Mouse (Mus musculus): Measurements from ENCODE around the gene Zfp560. TPM values are rescaled to one million over a fixed set of nuclear protein-coding genes. Genes with fewer than 3 reads are reported as not detected.
"Not testable (repeated sequence)": the region's sequence is repeated elsewhere in the genome, so short reads cannot be mapped to it uniquely, and the experiment has no call there.

Zfp560 gene
- polyA plus RNA-seq, 1 experiment from 2014 or later: 44.8 TPM

GRCm38 (mm10) chr9:20335994-20336393, 49.0 kb downstream of the Zfp560 start, which contains the start of gene Olfr18:
Gene Olfr18, minus strand, starts transcription at chr9:20336094.
- Histone ChIP-seq H3K36me3 (ENCODE audit: control insufficient read depth, insufficient read depth, low read length) (no peaks in the 10 kb centered on the region), H3K9me3 (ENCODE audit: control insufficient read depth, low read length) (no peaks in the 10 kb centered on the region), H3K27me3 (ENCODE audit: control insufficient read depth, insufficient read depth, low read length) (no peaks in the 10 kb centered on the region), H3K27ac (ENCODE audit: low read depth, low read length) (no peak within 1 kb of the TSS), H3K4me2 (replicated peaks; ENCODE audit: low read depth, low read length) (no peak within 1 kb of the TSS), H3K9ac (ENCODE audit: low read depth, low read length) (no peak within 1 kb of the TSS), H3K4me3 (ENCODE audit: low read depth, low read length) (no peak within 1 kb of the TSS), H3K4me1 (replicated peaks; ENCODE audit: control insufficient read depth, insufficient read depth, low read length) (no peaks in the 10 kb centered on the region)
- ATAC-seq (ENCODE audit: low FRiP score) (no peak), DNase-seq (ENCODE audit: low spot score) (no peak)

- WGBS: 86% methylated on average over 1 of the region's 1 CpGs
- no peak within 1 kb of the TSS for H3K27ac ChIP-seq (ENCODE audit: low read depth, low read length)
- ATAC-seq (ENCODE audit: low FRiP score) (no peak), DNase-seq (ENCODE audit: low spot score) (no peak)
- H3K4me3 ChIP-seq (ENCODE audit: low read depth, low read length): no peak within 1 kb of the TSS
- no peak within 1 kb of the TSS for H3K4me2 ChIP-seq (replicated peaks; ENCODE audit: low read depth, low read length)
- H3K9me3 ChIP-seq (ENCODE audit: control insufficient read depth, low read length): no peaks in the 10 kb centered on the region
- no peak within 1 kb of the TSS for H3K9ac ChIP-seq (ENCODE audit: low read depth, low read length)
- H3K36me3 ChIP-seq (ENCODE audit: control insufficient read depth, insufficient read depth, low read length): no peaks in the 10 kb centered on the region
- no peaks in the 10 kb centered on the region for H3K4me1 ChIP-seq (replicated peaks; ENCODE audit: control insufficient read depth, insufficient read depth, low read length)
- no peaks in the 10 kb centered on the region for H3K27me3 ChIP-seq (ENCODE audit: control insufficient read depth, insufficient read depth, low read length)
Measured at GRCm38 (mm10) chr9:20298232-20298631, 86.7 kb downstream of the Zfp560 start, which contains the start of gene Olfr873. Gene Olfr873, plus strand, starts transcription at chr9:20298532.

- not testable (repeated sequence) for H3K4me1 ChIP-seq (replicated peaks; ENCODE audit: control insufficient read depth, insufficient read depth, low read length); H3K4me3 ChIP-seq (ENCODE audit: low read depth, low read length); H3K4me2 ChIP-seq (replicated peaks; ENCODE audit: low read depth, low read length); H3K27me3 ChIP-seq (ENCODE audit: control insufficient read depth, insufficient read depth, low read length); H3K9me3 ChIP-seq (ENCODE audit: control insufficient read depth, low read length); H3K27ac ChIP-seq (ENCODE audit: low read depth, low read length); DNase-seq (ENCODE audit: low spot score); H3K9ac ChIP-seq (ENCODE audit: low read depth, low read length); ATAC-seq (ENCODE audit: low FRiP score); H3K36me3 ChIP-seq (ENCODE audit: control insufficient read depth, insufficient read depth, low read length)
- WGBS: 77% methylated on average over 5 of the region's 5 CpGs
Measured at GRCm38 (mm10) chr9:20295562-20295961, 89.4 kb downstream of the Zfp560 start.

Other genes with a start within 250 kb of the Zfp560 start
- not detected in 2 replicates for gene Olfr870, start 211.1 kb downstream of the Zfp560 start, polyA plus RNA-seq (2014; fragmentation: Nextera tagmentation; extraction: Ambion mirVana)
- not detected in 2 replicates for gene Olfr871, start 173.0 kb downstream of the Zfp560 start, polyA plus RNA-seq (2014; fragmentation: Nextera tagmentation; extraction: Ambion mirVana)
- gene Olfr872, start 148.1 kb downstream of the Zfp560 start, polyA plus RNA-seq (2014; fragmentation: Nextera tagmentation; extraction: Ambion mirVana): not detected in 2 replicates
- not detected in 2 replicates for gene Olfr39, start 102.8 kb downstream of the Zfp560 start, polyA plus RNA-seq (2014; fragmentation: Nextera tagmentation; extraction: Ambion mirVana)
- not detected in 2 replicates for gene Olfr873, start 86.6 kb downstream of the Zfp560 start, polyA plus RNA-seq (2014; fragmentation: Nextera tagmentation; extraction: Ambion mirVana)
- gene Olfr18, start 49.1 kb downstream of the Zfp560 start, polyA plus RNA-seq (2014; fragmentation: Nextera tagmentation; extraction: Ambion mirVana): not detected in 2 replicates
- 28.8 and 34.9 TPM in 2 replicates for gene Zfp26, start 75.0 kb upstream of the Zfp560 start, polyA plus RNA-seq (2014; fragmentation: Nextera tagmentation; extraction: Ambion mirVana)
- 32.7 and 35.2 TPM in 2 replicates for gene Zfp426, start 107.6 kb upstream of the Zfp560 start, polyA plus RNA-seq (2014; fragmentation: Nextera tagmentation; extraction: Ambion mirVana)
- 125 and 129 TPM in 2 replicates for gene Zfp266, start 136.2 kb upstream of the Zfp560 start, polyA plus RNA-seq (2014; fragmentation: Nextera tagmentation; extraction: Ambion mirVana)
- gene Zfp846, start 196.1 kb upstream of the Zfp560 start, polyA plus RNA-seq (2014; fragmentation: Nextera tagmentation; extraction: Ambion mirVana): 26.3 and 34.1 TPM in 2 replicates